Mouse (Mus musculus) MEL (cell line): Measurements from ENCODE around the gene Olfr38. TPM values are rescaled to one million over a fixed set of nuclear protein-coding genes. Genes with fewer than 3 reads are reported as not detected.

Experiments
- DNase-seq: peaks from one replicate; pipeline ENCODE4 v3.0.0; 2011; ENCODE audit warnings: low read depth, low spot score
- H3K27ac ChIP-seq: 2 replicates; pipeline ENCODE4 v1.5.1; 2012; ENCODE audit warnings: low read depth, mild to moderate bottlenecking, control low read depth, low read length, moderate library complexity; ENCODE audit not compliant: control insufficient read depth
- H3K27me3 ChIP-seq, 2 experiments: fragments of 150-350 bp in 1 of 2; sonication (generic) in 1 of 2; 2 replicates each; pipeline ENCODE4 v1.6.1; 2012; ENCODE audit warnings: low read length in 2 of 2, mild to moderate bottlenecking in 2 of 2, improper control_type of control experiment in 1 of 2, moderate library complexity in 1 of 2; ENCODE audit not compliant: insufficient read depth in 2 of 2, control insufficient read depth in 1 of 2
- H3K36me3 ChIP-seq, 2 experiments: 2 replicates each; pipeline ENCODE4 v1.6.1; 2012 to 2014; ENCODE audit warnings: low read length in 2 of 2, improper control_type of control experiment in 1 of 2, inconsistent platforms in 1 of 2, mild to moderate bottlenecking in 1 of 2; ENCODE audit not compliant: insufficient read depth in 2 of 2, control insufficient read depth in 1 of 2
- H3K4me1 ChIP-seq, 2 experiments: fragments of 150-350 bp in 1 of 2; sonication (generic) in 1 of 2; 2 replicates each; pipeline ENCODE4 v1.6.1; 2012; ENCODE audit warnings: low read length in 2 of 2, improper control_type of control experiment in 1 of 2, mild to moderate bottlenecking in 1 of 2; ENCODE audit not compliant: insufficient read depth in 2 of 2, control insufficient read depth in 1 of 2
- H3K4me3 ChIP-seq, 2 experiments: fragments of 150-350 bp in 1 of 2; sonication (generic) in 1 of 2; 2 replicates each; pipeline ENCODE4 v1.5.1; 2012; ENCODE audit warnings: low read depth in 2 of 2, low read length in 2 of 2, mild to moderate bottlenecking in 2 of 2, moderate library complexity in 2 of 2, control low read depth in 1 of 2, improper control_type of control experiment in 1 of 2; ENCODE audit not compliant: control insufficient read depth in 1 of 2, insufficient read depth in 1 of 2
- H3K79me2 ChIP-seq: 2 replicates; pipeline ENCODE4 v1.6.1; 2012; ENCODE audit warnings: mild to moderate bottlenecking, low read length, moderate library complexity; ENCODE audit not compliant: control insufficient read depth, poor library complexity, insufficient read depth
- H3K9ac ChIP-seq: 2 replicates; pipeline ENCODE4 v1.6.1; 2012; ENCODE audit warnings: low read depth, mild to moderate bottlenecking, control low read depth, low read length, moderate library complexity; ENCODE audit not compliant: control insufficient read depth, poor library complexity, severe bottlenecking
- H3K9me3 ChIP-seq: fragments of 150-350 bp; sonication (generic); replicated peaks from 2 replicates; pipeline ENCODE4 v1.6.1; 2012; ENCODE audit warnings: mild to moderate bottlenecking, low read length, improper control_type of control experiment, moderate library complexity; ENCODE audit not compliant: insufficient read depth
- BHLHE40 ChIP-seq: IDR thresholded peaks from 2 replicates; pipeline ENCODE4 v1.6.1; 2012; ENCODE audit warnings: low read depth, mild to moderate bottlenecking, inconsistent platforms, low read length, improper control_type of control experiment, borderline replicate concordance
- ELF1 ChIP-seq: IDR thresholded peaks from 2 replicates; pipeline ENCODE4 v1.6.1; 2014; ENCODE audit warnings: low read depth, mild to moderate bottlenecking, inconsistent platforms, low read length, improper control_type of control experiment, moderate library complexity
- EP300 ChIP-seq, 2 experiments: IDR thresholded peaks; 2 replicates each; pipeline ENCODE4 v1.6.1; 2011; ENCODE audit warnings: improper control_type of control experiment in 2 of 2, low read length in 2 of 2, low read depth in 1 of 2, mild to moderate bottlenecking in 1 of 2
- HCFC1 ChIP-seq: IDR thresholded peaks from 2 replicates; pipeline ENCODE4 v1.6.1; 2012; ENCODE audit warnings: low read depth, mild to moderate bottlenecking, inconsistent platforms, low read length, improper control_type of control experiment, moderate library complexity
- JUND ChIP-seq: IDR thresholded peaks from 2 replicates; pipeline ENCODE4 v1.6.1; 2011; ENCODE audit warnings: low read depth, mild to moderate bottlenecking, improper control_type of control experiment, low read length
- MAFK ChIP-seq: IDR thresholded peaks from 2 replicates; pipeline ENCODE4 v1.6.1; 2011; ENCODE audit warnings: low read depth, mild to moderate bottlenecking, low read length, improper control_type of control experiment, borderline replicate concordance
- MAZ ChIP-seq: IDR thresholded peaks from 2 replicates; pipeline ENCODE4 v1.6.1; 2012; ENCODE audit warnings: low read depth, mild to moderate bottlenecking, inconsistent platforms, low read length, improper control_type of control experiment
- MEF2A ChIP-seq: IDR thresholded peaks from 2 replicates; pipeline ENCODE4 v1.6.1; 2014; ENCODE audit warnings: low read depth, mild to moderate bottlenecking, inconsistent platforms, low read length, improper control_type of control experiment; ENCODE audit not compliant: poor library complexity, insufficient replicate concordance, severe bottlenecking; ENCODE audit errors: extremely low read depth
- MXI1 ChIP-seq: IDR thresholded peaks from 2 replicates; pipeline ENCODE4 v1.6.1; 2011; ENCODE audit warnings: mild to moderate bottlenecking, low read depth, low read length, improper control_type of control experiment
- NELFE ChIP-seq: IDR thresholded peaks from 2 replicates; pipeline ENCODE4 v1.6.1; 2011; ENCODE audit warnings: low read depth, low read length, improper control_type of control experiment
- NRF1 ChIP-seq: IDR thresholded peaks from 2 replicates; pipeline ENCODE4 v1.6.1; 2014; ENCODE audit warnings: low read depth, mild to moderate bottlenecking, inconsistent platforms, low read length, improper control_type of control experiment, moderate library complexity; ENCODE audit not compliant: poor library complexity, insufficient read depth, severe bottlenecking
- POLR2A ChIP-seq, 2 experiments: IDR thresholded peaks; 2 replicates each; pipeline ENCODE4 v1.6.1; 2011 to 2012; ENCODE audit warnings: low read length in 2 of 2, mild to moderate bottlenecking in 2 of 2, control low read depth in 1 of 2, improper control_type of control experiment in 1 of 2, low read depth in 1 of 2, moderate library complexity in 1 of 2; ENCODE audit not compliant: control insufficient read depth in 1 of 2, insufficient read depth in 1 of 2, poor library complexity in 1 of 2
- POLR2AphosphoS2 ChIP-seq: IDR thresholded peaks from 2 replicates; pipeline ENCODE4 v1.6.1; 2011; ENCODE audit warnings: low read length, improper control_type of control experiment
- POLR2AphosphoS5 ChIP-seq: IDR thresholded peaks from 2 replicates; pipeline ENCODE4 v1.6.1; 2012; ENCODE audit warnings: low read depth, borderline replicate concordance, mild to moderate bottlenecking, inconsistent platforms, low read length, moderate library complexity, mixed read lengths
- TBP ChIP-seq: IDR thresholded peaks from 2 replicates; pipeline ENCODE4 v1.8.0; 2011; ENCODE audit warnings: low read depth, low read length, improper control_type of control experiment
- UBTF ChIP-seq: IDR thresholded peaks from 2 replicates; pipeline ENCODE4 v1.6.1; 2012; ENCODE audit warnings: low read depth, mild to moderate bottlenecking, inconsistent platforms, low read length, improper control_type of control experiment, moderate library complexity, borderline replicate concordance; ENCODE audit not compliant: insufficient read depth
- ZKSCAN1 ChIP-seq: IDR thresholded peaks from 2 replicates; pipeline ENCODE4 v1.6.1; 2012; ENCODE audit warnings: low read depth, mild to moderate bottlenecking, inconsistent platforms, low read length, improper control_type of control experiment, moderate library complexity
- ZNF384 ChIP-seq: IDR thresholded peaks from 2 replicates; pipeline ENCODE4 v1.6.1; 2012; ENCODE audit warnings: low read depth, mild to moderate bottlenecking, inconsistent platforms, low read length, improper control_type of control experiment
- polyA plus RNA-seq, 2 experiments: library from polyadenylated mRNA; stranded (reverse) in 1 of 2; unstranded in 1 of 2; fragments of >175 nt in 1 of 2; fragments of >200 nt in 1 of 2; gene quantifications; 2 replicates each; pipeline versions ENCODE4 v1.2.1 to v1.2.4; 2012; ENCODE audit warnings: low replicate concordance in 2 of 2, low read depth in 1 of 2; ENCODE audit not compliant: insufficient read length in 2 of 2, insufficient read depth in 1 of 2, missing spikeins in 1 of 2
- total RNA-seq: library from RNA; depleted of rRNA; stranded (reverse); fragments of 300-350 nt; gene quantifications from 2 replicates; pipeline ENCODE4 v1.2.3, GENCODE M21; 2012

Olfr38 gene
- total and polyA plus RNA-seq, 3 experiments: not detected

- H3K79me2 ChIP-seq: no peaks in the 10 kb centered on the region
- no peak for DNase-seq
- H3K9ac ChIP-seq: no peak overlapping the region
- H3K4me1 ChIP-seq: no peaks in the 10 kb centered on the region
- no peaks in the 10 kb centered on the region for H3K9me3 ChIP-seq
- no peak overlapping the region for H3K4me3 ChIP-seq
- H3K27me3 ChIP-seq: no peaks in the 10 kb centered on the region
- H3K27ac ChIP-seq: no peak overlapping the region
- TF ChIP-seq POLR2AphosphoS5: no peak
- TF ChIP-seq ZKSCAN1: no peak
- no peak for TF ChIP-seq HCFC1
- no peak for TF ChIP-seq EP300 (IDR thresholded peaks at IDR 0.05; ENCODE audit: low read depth in 1 of 2, low read length in 2 of 2)
- no peak for TF ChIP-seq NELFE
- no peak for TF ChIP-seq POLR2AphosphoS2
- TF ChIP-seq ELF1: no peak
- no peak for TF ChIP-seq UBTF
- H3K36me3 ChIP-seq: no peaks in the 10 kb centered on the region
Measured at GRCm38 (mm10) chr6:42790247-42790948, 34.2 kb downstream of the Olfr38 start.

- no peak for DNase-seq
- Histone ChIP-seq H3K9me3 (no peaks in the 10 kb centered on the region), H3K79me2 (no peaks in the 10 kb centered on the region), H3K36me3 (no peaks in the 10 kb centered on the region), H3K9ac (no peak overlapping the region), H3K27ac (no peak overlapping the region), H3K4me3 (no peak overlapping the region), H3K4me1 (no peaks in the 10 kb centered on the region), H3K27me3 (no peaks in the 10 kb centered on the region)
- TF ChIP-seq UBTF (no peak), MAFK (no peak), MEF2A (no peak), TBP (no peak), MAZ (no peak), ELF1 (no peak), POLR2A (IDR thresholded peaks at IDR 0.05; ENCODE audit: control insufficient read depth in 1 of 2, insufficient read depth in 1 of 2, low read depth in 1 of 2, low read length in 2 of 2, poor library complexity in 1 of 2) (no peak), HCFC1 (no peak), NRF1 (no peak), ZNF384 (no peak), BHLHE40 (no peak), MXI1 (no peak), JUND (no peak)
Measured at GRCm38 (mm10) chr6:42790949-42791556, 34.8 kb downstream of the Olfr38 start.
